Mouse (Mus musculus): ENCODE data around the gene Ccdc171.
"Not testable (repeated sequence)": the region's sequence is repeated elsewhere in the genome, so short reads cannot be mapped to it uniquely, and the experiment has no call there.

Gene Ccdc171

DNA sequence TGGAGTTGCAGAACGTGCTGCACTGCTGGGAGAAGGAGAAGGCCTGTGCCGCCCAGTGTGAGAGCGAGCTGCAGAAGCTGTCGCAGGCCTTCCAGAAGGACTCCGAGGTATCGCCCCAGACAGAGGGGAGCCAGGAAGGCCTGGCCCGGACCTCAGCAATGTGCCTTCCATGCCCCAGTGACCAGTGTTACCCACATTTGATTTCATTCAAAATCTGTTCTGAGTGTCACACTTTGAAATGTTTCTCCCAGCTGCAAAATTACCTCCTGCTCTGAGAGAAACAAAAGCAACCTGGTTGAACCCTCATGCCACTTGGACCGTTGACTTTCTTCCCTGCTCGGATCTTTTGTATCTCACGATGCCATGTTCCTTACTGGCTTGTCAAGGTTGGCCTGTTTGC, 133.1 kb downstream of the Ccdc171 start:
- no peak for DNase-seq

DNA sequence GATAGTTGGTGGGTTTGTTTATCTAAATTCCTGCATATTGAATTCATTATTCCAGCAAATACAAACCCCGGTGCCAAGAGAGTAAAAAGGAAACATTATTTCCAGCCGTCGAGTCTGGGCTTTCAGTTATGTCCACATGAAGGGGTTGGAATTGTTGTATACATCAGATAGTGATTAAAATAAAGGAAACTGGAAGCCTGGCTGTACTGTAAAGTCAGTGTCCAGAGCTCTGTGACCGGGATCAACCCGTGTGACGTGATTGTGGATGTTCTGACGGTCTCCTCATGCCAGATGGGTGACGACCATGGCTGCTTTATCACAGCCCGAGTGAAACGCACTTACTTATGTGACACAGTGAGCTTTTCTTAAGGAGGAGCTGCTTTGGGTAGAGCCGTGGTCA, 134.1 kb downstream of the Ccdc171 start:
- DNase-seq, result no peak

DNA sequence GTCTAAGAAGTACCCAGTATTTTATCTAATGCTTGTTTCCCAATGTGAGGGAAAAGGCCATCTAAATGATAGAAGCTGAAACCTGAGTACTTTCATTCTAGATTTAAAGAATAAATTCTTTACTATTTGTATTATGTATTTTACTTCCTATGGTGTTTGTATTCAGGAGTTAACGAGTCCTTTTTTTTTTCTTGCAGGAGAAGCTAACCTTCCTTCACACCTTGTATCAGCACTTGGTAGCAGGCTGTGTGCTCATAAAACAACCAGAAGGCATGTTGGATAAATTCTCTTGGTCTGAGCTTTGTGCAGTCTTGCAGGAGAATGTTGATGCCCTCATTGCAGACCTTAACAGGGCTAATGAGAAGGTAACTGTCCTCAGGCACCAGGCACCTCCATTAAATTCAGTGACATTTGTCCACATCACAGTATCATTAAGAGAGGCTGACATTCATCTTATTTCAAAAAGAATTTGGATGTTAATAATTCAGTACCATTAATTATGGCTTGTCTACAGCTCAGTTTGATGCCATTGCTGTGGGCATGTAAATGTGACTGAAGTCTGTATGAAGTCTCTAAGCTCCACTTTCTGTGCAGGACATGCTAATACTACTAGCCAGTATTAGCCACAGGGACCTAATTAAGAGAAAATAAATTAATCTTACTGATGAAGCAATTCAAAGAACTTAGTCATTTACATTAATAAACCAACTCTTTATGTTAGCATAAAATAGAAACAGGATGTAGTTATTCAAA, 136.3 kb downstream of the Ccdc171 start:
- no peak for DNase-seq

- no peak for DNase-seq
Measured at GRCm38 (mm10) chr4:83662301-83662700, 137.0 kb downstream of the Ccdc171 start.

DNA sequence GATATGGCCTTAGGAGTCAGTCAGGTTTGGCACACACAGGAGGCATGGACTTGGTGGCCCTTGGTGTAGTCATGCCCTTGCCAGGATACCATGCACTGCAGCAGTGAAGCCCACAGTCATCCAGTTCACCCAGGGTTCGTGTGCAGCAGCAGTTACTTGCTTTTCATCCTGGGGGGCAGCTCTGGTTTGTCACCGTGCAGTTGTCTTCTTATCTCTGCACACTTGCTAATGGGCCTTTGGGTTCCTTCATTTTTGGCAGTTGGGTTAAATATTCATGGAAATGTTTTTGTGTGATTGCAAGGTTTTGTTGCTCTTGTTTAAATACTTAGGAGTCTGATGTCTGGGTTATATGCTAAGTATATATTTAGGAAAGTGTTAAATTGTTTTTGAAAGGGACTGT, 144.2 kb downstream of the Ccdc171 start:
- no peak for DNase-seq

DNA sequence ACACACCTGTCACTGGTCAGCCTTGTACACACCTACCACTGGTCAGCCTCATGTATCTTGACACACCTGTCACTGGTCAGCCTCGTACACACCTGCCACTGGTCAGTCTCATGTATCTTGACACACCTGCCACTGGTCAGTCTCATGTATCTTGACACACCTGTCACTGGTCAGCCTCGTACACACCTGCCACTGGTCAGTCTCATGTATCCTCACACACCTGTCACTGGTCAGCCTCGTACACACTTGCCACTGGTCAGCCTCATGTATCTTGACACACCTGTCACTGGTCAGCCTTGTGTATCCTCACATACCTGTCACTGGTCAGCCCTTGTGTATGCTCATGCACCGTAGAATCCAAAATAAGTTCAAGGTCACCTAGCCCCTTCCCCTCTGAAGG, 150.0 kb downstream of the Ccdc171 start:
- not testable (repeated sequence) for DNase-seq

- no peak for DNase-seq
Measured at GRCm38 (mm10) chr4:83676444-83676843, 151.1 kb downstream of the Ccdc171 start.

DNA sequence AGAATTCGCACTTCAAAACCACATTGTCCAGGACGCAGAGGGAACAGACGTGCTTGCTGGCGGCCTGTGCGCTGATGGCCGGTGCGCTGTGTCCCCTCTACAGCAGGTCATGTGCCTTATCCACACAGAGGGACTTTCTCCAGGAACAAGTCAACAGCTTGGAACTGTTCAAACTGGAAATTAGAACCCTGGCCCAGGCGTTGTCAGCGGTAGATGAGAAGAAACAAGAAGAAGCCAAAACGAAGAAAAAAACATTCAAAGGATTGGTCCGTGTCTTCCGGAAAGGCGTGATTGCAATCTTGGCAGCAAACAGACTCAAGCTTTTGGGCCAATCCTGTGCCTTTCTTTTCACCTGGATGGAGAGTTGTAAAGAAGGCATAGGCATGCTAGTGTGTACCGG, 155.7 kb downstream of the Ccdc171 start:
- no peak for DNase-seq

GRCm38 (mm10) chr4:83682866-83683265, 157.5 kb downstream of the Ccdc171 start:
- no peak for DNase-seq

DNA sequence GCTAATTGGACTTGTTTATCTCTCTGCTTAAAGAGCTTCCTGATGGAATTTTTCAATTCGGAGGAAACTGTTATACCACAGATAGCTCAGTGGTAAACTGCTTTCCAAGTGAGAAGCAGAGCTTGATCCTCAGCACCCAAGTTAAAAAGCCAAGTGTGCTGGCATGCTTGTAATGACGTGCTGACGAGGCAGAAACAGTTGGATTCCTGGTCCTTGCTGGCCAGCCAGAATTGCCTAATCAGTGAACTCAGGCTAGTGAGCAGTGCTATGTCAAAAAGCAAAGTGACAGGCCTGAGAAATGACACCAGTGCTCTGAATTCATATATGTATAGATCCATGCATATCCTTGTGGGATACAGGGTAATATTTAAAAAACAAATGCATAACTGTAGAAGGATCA, 174.8 kb downstream of the Ccdc171 start:
- no peak for DNase-seq

DNA sequence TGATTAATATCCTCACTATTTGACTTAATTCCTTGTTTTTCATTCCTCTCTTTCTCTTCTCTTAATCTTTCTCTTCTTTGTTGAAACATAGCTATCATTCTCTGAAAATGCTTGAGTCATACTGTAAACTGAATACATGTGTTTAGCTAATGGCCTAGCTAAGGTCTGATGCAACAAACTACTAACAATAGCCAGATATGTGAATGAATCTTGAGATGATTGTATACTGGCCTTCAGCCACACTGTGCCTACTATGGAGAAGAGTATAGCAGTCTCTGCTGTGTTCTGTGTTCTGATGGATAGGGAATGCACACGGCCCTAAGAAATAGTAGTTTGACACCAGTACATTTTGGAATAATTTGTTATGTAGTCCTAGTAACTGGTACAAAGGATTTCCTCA, 191.7 kb downstream of the Ccdc171 start:
- no peak for DNase-seq

- DNase-seq, result no peak
Measured at GRCm38 (mm10) chr4:83719816-83720215, 194.5 kb downstream of the Ccdc171 start.

DNA sequence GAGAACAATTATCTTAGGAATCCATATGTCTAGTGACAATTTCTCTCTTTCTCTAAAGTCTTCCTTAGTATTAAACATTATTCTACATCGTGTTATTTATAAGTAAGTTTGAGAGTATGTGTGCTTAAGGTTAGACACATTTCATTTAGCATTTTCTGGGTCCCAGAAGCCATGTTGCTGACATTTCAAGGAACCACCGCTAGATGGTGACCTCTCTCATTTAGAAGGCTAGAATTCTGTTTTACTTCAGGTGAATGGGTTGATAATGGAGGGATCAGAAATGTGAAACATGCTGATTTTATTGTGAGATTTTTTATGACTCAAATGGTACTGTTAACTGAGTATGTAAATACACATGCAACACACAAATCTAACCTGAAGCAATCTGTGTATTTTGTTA, 199.8 kb downstream of the Ccdc171 start:
- peak; percentile 15 for DNase-seq

DNA sequence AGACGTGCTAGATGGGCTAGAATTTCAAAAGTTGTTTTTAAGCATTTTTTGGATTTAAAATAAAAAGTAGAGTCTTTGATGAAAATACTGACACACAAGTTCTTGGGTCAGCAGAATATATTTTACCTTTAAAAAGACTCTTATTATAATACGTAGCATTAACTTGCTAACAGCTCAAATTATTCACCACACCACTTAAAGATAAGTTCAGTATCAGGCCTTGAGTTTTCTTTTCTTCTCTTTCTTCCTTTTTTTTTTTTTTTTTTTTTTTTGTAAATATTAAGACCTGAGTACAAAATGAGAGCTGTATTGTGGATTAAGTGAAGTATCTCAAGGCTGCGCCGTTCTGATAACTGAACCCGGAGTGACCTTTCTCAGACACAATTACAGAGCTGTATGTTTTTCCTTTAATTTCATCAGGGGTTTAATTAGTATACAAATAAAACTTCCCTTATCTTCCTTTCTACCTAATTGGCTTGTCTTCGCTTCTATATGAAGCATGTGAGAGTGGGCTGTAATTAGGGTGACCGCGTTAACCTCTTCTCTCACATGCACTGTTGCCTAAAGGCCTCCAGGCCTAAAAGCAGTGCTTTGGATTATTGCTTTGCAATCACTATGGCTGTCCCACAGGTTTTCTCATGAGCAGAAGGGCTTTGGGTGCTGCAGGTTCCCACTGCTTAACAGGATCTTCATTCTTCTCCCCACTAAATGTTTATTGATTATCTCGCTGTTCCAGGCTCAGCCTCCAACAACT, 214.0 kb downstream of the Ccdc171 start:
- DNase-seq, result no peak

GRCm38 (mm10) chr4:83739891-83740277, 214.5 kb downstream of the Ccdc171 start:
- DNase-seq, result no peak

- no peak for DNase-seq
Measured at GRCm38 (mm10) chr4:83742806-83743460, 217.6 kb downstream of the Ccdc171 start.

GRCm38 (mm10) chr4:83775136-83775535, 249.8 kb downstream of the Ccdc171 start:
- no peak for DNase-seq

DNA sequence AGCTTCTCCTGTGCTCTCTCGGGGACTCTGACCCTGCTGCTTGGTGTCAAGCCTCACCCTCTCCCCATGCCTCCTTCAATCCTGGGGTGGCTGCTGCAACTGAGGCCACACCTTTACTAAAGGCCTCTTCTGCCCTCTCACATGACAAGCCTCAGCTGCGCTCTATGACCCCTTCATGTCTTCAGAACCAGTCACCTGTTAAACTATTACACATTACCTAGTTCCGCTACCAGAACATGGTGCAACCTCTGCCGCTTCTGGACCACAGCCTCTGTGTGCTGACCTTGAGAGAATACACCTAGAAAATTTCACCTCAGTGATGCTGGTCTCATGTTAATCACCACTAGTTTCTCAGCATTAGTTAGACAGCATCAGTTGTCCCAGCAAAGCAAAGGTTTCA, 254.7 kb downstream of the Ccdc171 start:
- peak; percentile 61 for DNase-seq

DNA sequence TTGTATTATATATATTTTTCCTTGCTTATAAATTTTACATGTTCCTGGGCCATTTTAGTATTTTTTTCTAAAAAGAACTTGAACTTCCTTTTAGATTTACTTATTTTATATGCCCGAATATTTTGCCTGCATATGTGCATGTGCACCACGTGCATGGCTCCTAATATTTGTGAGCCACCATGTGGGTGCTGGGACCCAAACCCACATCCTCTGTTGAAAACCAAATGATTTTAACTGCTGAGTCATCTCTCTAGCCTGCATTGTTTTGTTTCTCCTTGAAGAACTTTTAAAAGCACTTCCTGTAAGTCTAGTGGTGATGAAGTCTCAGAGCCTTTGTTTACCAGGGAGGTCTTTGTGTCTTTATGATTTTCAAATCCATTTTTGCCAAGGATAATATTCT, 259.8 kb downstream of the Ccdc171 start:
- DNase-seq, result no peak

- DNase-seq, result no peak
Measured at GRCm38 (mm10) chr4:83791811-83792210, 266.5 kb downstream of the Ccdc171 start.

- DNase-seq, result peak; percentile 63
Measured at GRCm38 (mm10) chr4:83794315-83794922, 269.1 kb downstream of the Ccdc171 start.

- no peak for DNase-seq
Measured at GRCm38 (mm10) chr4:83794930-83795459, 269.6 kb downstream of the Ccdc171 start.

DNA sequence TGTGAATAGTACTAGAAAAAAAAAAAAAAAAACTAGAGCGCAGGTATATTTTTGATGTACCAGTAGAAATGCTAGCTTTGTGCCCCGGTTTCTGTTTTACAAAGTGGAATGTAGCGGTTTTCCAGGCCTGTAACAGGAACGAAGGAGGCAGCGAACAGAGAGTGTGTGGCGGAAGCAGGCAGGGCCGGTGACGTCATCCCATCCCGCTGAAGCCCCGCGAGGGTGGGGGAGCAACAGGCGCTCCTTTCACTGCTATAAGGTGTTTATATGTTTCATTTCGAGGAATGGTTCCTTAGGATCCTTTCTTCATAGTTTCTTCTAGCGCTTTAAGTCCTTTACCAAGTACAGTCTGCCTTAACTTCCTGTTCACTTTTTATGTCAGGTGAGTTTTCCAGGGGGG, 272.6 kb downstream of the Ccdc171 start:
- no peak for DNase-seq

Measured in kidney, adult 9 months (tissue).